Mouse (Mus musculus): Measurements from ENCODE around the gene Nme4. TPM values are rescaled to one million over a fixed set of nuclear protein-coding genes. Genes with fewer than 3 reads are reported as not detected.
"Not testable (repeated sequence)": the region's sequence is repeated elsewhere in the genome, so short reads cannot be mapped to it uniquely, and the experiment has no call there.

The Nme4 gene
- total and polyA plus RNA-seq, 3 experiments, result 3.7 to 13.8 (median 4.4) TPM

- 53% methylated on average over 2 of the region's 2 CpGs for WGBS
- Histone ChIP-seq H3K27ac (no peak overlapping the region), H3K4me1 (ENCODE audit: control insufficient read depth, insufficient read depth, low read length) (no peaks in the 10 kb centered on the region), H3K79me2 (replicated peaks; ENCODE audit: control insufficient read depth, insufficient read depth, low read length) (no peaks in the 10 kb centered on the region), H3K27me3 (ENCODE audit: control insufficient read depth, insufficient read depth, low read length) (no peaks in the 10 kb centered on the region), H3K36me3 (ENCODE audit: control insufficient read depth, insufficient read depth, low read length) (no peaks in the 10 kb centered on the region), H3K9ac (ENCODE audit: low read depth, low read length) (no peak overlapping the region), H3K4me3 (no peak overlapping the region)
- intact Hi-C loops (cut with DNase I), result no loop called here
- TF ChIP-seq POLR2A (IDR thresholded peaks at IDR 0.05; ENCODE audit: insufficient read depth, low read depth, low read length) (no peak), CTCF (IDR thresholded peaks at IDR 0.05) (no peak), EP300 (IDR thresholded peaks at IDR 0.05; ENCODE audit: insufficient read depth, low read depth, low read length) (no peak)
- DNase-seq, result no peak
These were observed 4.8 kb upstream of the Nme4 start for GRCm38 (mm10) chr17:26100166-26100565.

GRCm38 (mm10) chr17:26099316-26099715, 3.9 kb upstream of the Nme4 start:
- H3K36me3 ChIP-seq (ENCODE audit: control insufficient read depth, insufficient read depth, low read length); DNase-seq; intact Hi-C loops (cut with DNase I); H3K27me3 ChIP-seq (ENCODE audit: control insufficient read depth, insufficient read depth, low read length); H3K9ac ChIP-seq (ENCODE audit: low read depth, low read length); H3K79me2 ChIP-seq (replicated peaks; ENCODE audit: control insufficient read depth, insufficient read depth, low read length); H3K27ac ChIP-seq; H3K4me3 ChIP-seq; H3K4me1 ChIP-seq (ENCODE audit: control insufficient read depth, insufficient read depth, low read length): not testable (repeated sequence)
- TF ChIP-seq CTCF (IDR thresholded peaks at IDR 0.05), result peak; percentile 69
- 69% methylated on average over 3 of the region's 3 CpGs for WGBS

GRCm38 (mm10) chr17:26098461-26098860, 3.1 kb upstream of the Nme4 start:
- WGBS, result 84% methylated on average over 7 of the region's 7 CpGs
- no peaks in the 10 kb centered on the region for H3K79me2 ChIP-seq (replicated peaks; ENCODE audit: control insufficient read depth, insufficient read depth, low read length)
- H3K27ac ChIP-seq, result no peak overlapping the region
- H3K4me1 ChIP-seq (ENCODE audit: control insufficient read depth, insufficient read depth, low read length), result no peaks in the 10 kb centered on the region
- no peak for DNase-seq
- H3K36me3 ChIP-seq (ENCODE audit: control insufficient read depth, insufficient read depth, low read length), result no peaks in the 10 kb centered on the region
- no peak overlapping the region for H3K4me3 ChIP-seq
- no peak overlapping the region for H3K9ac ChIP-seq (ENCODE audit: low read depth, low read length)
- intact Hi-C loops (cut with DNase I), result no loop called here
- TF ChIP-seq EP300 (IDR thresholded peaks at IDR 0.05; ENCODE audit: insufficient read depth, low read depth, low read length) (no peak), CTCF (IDR thresholded peaks at IDR 0.05) (no peak), POLR2A (IDR thresholded peaks at IDR 0.05; ENCODE audit: insufficient read depth, low read depth, low read length) (no peak)
- H3K27me3 ChIP-seq (ENCODE audit: control insufficient read depth, insufficient read depth, low read length), result no peaks in the 10 kb centered on the region

GRCm38 (mm10) chr17:26094531-26095110, 781 bp downstream of the Nme4 start:
- no peaks in the 10 kb centered on the region for H3K79me2 ChIP-seq (replicated peaks; ENCODE audit: control insufficient read depth, insufficient read depth, low read length)
- no peaks in the 10 kb centered on the region for H3K27me3 ChIP-seq (ENCODE audit: control insufficient read depth, insufficient read depth, low read length)
- H3K9ac ChIP-seq (ENCODE audit: low read depth, low read length), result no peak overlapping the region
- peak overlapping the region; percentile 53 for H3K4me3 ChIP-seq
- whole genome bisulfite sequencing, result 59% methylated on average over 9 of the region's 9 CpGs
- H3K36me3 ChIP-seq (ENCODE audit: control insufficient read depth, insufficient read depth, low read length), result no peaks in the 10 kb centered on the region
- H3K27ac ChIP-seq, result no peak overlapping the region
- H3K4me1 ChIP-seq (ENCODE audit: control insufficient read depth, insufficient read depth, low read length), result no peaks in the 10 kb centered on the region
- intact Hi-C loops (cut with DNase I), result loop anchor here (5.0 kb wide), 1 partner anchor 202 kb away; no protein-coding TSS in a partner anchor
- TF ChIP-seq POLR2A (IDR thresholded peaks at IDR 0.05; ENCODE audit: insufficient read depth, low read depth, low read length) (no peak), CTCF (IDR thresholded peaks at IDR 0.05) (no peak), EP300 (IDR thresholded peaks at IDR 0.05; ENCODE audit: insufficient read depth, low read depth, low read length) (no peak)
- no peak for DNase-seq

- Histone ChIP-seq H3K4me1 (ENCODE audit: control insufficient read depth, insufficient read depth, low read length) (no peaks in the 10 kb centered on the region), H3K9ac (ENCODE audit: low read depth, low read length) (peak within 1 kb of the TSS; percentile 81), H3K36me3 (ENCODE audit: control insufficient read depth, insufficient read depth, low read length) (no peaks in the 10 kb centered on the region), H3K79me2 (replicated peaks; ENCODE audit: control insufficient read depth, insufficient read depth, low read length) (no peaks in the 10 kb centered on the region), H3K27ac (peak within 1 kb of the TSS; percentile 70), H3K4me3 (peak within 1 kb of the TSS; percentile 50), H3K27me3 (ENCODE audit: control insufficient read depth, insufficient read depth, low read length) (no peaks in the 10 kb centered on the region)
- intact Hi-C loops (cut with DNase I), result loop anchor here (1.0 to 5.0 kb wide), 4 partner anchors 21 to 198 kb away; partner anchors contain the start of gene Rab11fip3
- peak; percentile 89 to 90 for DNase-seq
- peak; percentile 65 for TF ChIP-seq POLR2A (IDR thresholded peaks at IDR 0.05; ENCODE audit: insufficient read depth, low read depth, low read length)
- peak; percentile 77 for TF ChIP-seq EP300 (IDR thresholded peaks at IDR 0.05; ENCODE audit: insufficient read depth, low read depth, low read length)
- no peak for TF ChIP-seq CTCF (IDR thresholded peaks at IDR 0.05)
- WGBS, result under 1% methylated on average over 32 of the region's 32 CpGs
These were observed 5.3 kb downstream of the Nme4 start, which contains the start of gene Decr2 for GRCm38 (mm10) chr17:26089905-26090632. Decr2 (minus strand) TSS chr17:26090337.

- Histone ChIP-seq H3K4me1 (ENCODE audit: control insufficient read depth, insufficient read depth, low read length) (no peaks in the 10 kb centered on the region), H3K27me3 (ENCODE audit: control insufficient read depth, insufficient read depth, low read length) (no peaks in the 10 kb centered on the region), H3K4me3 (no peak overlapping the region), H3K9ac (ENCODE audit: low read depth, low read length) (no peak overlapping the region), H3K36me3 (ENCODE audit: control insufficient read depth, insufficient read depth, low read length) (no peaks in the 10 kb centered on the region), H3K79me2 (replicated peaks; ENCODE audit: control insufficient read depth, insufficient read depth, low read length) (no peaks in the 10 kb centered on the region), H3K27ac (no peak overlapping the region)
- DNase-seq, result no peak
- intact Hi-C loops (cut with DNase I), result no loop called here
- TF ChIP-seq POLR2A (IDR thresholded peaks at IDR 0.05; ENCODE audit: insufficient read depth, low read depth, low read length), result no peak
- no peak for TF ChIP-seq CTCF (IDR thresholded peaks at IDR 0.05)
- no peak for TF ChIP-seq EP300 (IDR thresholded peaks at IDR 0.05; ENCODE audit: insufficient read depth, low read depth, low read length)
- WGBS, result 88% methylated on average over 9 of the region's 9 CpGs
These were observed 8.3 kb downstream of the Nme4 start for GRCm38 (mm10) chr17:26087059-26087564.
